Mouse (Mus musculus) liver, embryonic 14.5 days (tissue): Measurements from ENCODE around the gene Mms19.

Source experiments
- CTCF ChIP-seq: IDR thresholded peaks from 2 replicates; pipeline ENCODE4 v1.5.1; 2016; ENCODE audit warnings: antibody characterized with exemption, low read depth, control low read depth
- EP300 ChIP-seq: IDR thresholded peaks from 2 replicates; pipeline ENCODE4 v1.6.1; 2016; ENCODE audit warnings: antibody characterized with exemption, low read depth

DNA sequence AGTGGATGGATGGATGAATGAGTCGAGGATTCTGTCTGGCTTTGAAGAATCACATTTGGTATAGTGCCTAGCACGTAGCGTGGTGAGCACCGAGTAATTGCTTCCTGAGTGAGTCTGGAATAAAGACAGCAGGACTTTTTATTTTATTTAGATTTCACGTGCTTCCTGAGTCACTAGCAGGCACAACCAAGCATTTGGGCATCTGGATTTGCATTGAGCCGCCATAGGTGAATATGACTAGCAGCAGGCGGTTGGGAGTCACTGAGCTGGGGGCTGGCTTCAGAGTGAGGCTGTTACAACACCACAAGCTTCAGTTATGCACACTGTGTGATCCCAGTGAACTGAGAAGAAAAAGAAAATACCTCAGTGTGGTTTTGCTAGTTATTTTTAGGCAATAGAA is 28.1 kb upstream of the Mms19 start:
- no peak for TF ChIP-seq EP300
- TF ChIP-seq CTCF: no peak
